Mouse (Mus musculus) small intestine, adult 2 months (tissue): ENCODE results near the gene Dennd2d. TPM values are rescaled to one million over a fixed set of nuclear protein-coding genes. Genes with fewer than 3 reads are reported as not detected.
A peak's percentile ranks its signal among the peaks of the same experiment; 100 is the strongest.

Source experiments
- H3K27ac ChIP-seq: fragments of 200-500 bp; 2 replicates; pipeline ENCODE4 v1.5.1; 2012; ENCODE audit warnings: low read depth, low read length, control low read depth, inconsistent platforms; ENCODE audit not compliant: insufficient read depth
- H3K27me3 ChIP-seq: fragments of 200-500 bp; 2 replicates; pipeline ENCODE4 v1.6.1; 2012; ENCODE audit warnings: mild to moderate bottlenecking, moderate library complexity, low read length, inconsistent platforms; ENCODE audit not compliant: control insufficient read depth, insufficient read depth
- H3K36me3 ChIP-seq: fragments of 200-500 bp; 2 replicates; pipeline ENCODE4 v1.6.1; 2012; ENCODE audit warnings: mild to moderate bottlenecking, low read length, control low read depth, inconsistent platforms; ENCODE audit not compliant: control insufficient read depth, insufficient read depth
- H3K4me1 ChIP-seq: fragments of 200-500 bp; 2 replicates; pipeline ENCODE4 v1.6.1; 2012; ENCODE audit warnings: low read length, inconsistent platforms, mixed read lengths; ENCODE audit not compliant: control insufficient read depth, insufficient read depth, insufficient read length
- H3K4me3 ChIP-seq: fragments of 200-500 bp; 2 replicates; pipeline ENCODE4 v1.5.1; 2012; ENCODE audit warnings: low read depth, mild to moderate bottlenecking, control low read depth, inconsistent platforms, low read length, moderate library complexity
- CTCF ChIP-seq: fragments of 200-500 bp; IDR thresholded peaks from 2 replicates; pipeline ENCODE4 v1.5.1; 2012; ENCODE audit warnings: low read depth, mild to moderate bottlenecking, control low read depth, inconsistent platforms, low read length, moderate library complexity, mixed read lengths; ENCODE audit not compliant: insufficient replicate concordance, insufficient read length; ENCODE audit errors: extremely low read depth
- POLR2A ChIP-seq: fragments of 200-500 bp; IDR thresholded peaks from 2 replicates; pipeline ENCODE4 v1.6.1; 2012; ENCODE audit warnings: low read depth, mild to moderate bottlenecking, control low read depth, inconsistent platforms, low read length, moderate library complexity
- WGBS: fragments of 180-500 bp; shearing (Covaris S2); methylation state at CpG from one replicate; pipeline ENCODE4 v1.1.7; 2018; 5-methylcytosine and 5-hydroxymethylcytosine counted together
- polyA plus RNA-seq: library from polyadenylated mRNA; depleted of rRNA; stranded (reverse); fragments of >200 nt; gene quantifications from 2 replicates; pipeline ENCODE4 v1.2.3, GENCODE M21; 2012

The Dennd2d gene
- polyA plus RNA-seq, 1 experiment = 16.7 TPM

DNA sequence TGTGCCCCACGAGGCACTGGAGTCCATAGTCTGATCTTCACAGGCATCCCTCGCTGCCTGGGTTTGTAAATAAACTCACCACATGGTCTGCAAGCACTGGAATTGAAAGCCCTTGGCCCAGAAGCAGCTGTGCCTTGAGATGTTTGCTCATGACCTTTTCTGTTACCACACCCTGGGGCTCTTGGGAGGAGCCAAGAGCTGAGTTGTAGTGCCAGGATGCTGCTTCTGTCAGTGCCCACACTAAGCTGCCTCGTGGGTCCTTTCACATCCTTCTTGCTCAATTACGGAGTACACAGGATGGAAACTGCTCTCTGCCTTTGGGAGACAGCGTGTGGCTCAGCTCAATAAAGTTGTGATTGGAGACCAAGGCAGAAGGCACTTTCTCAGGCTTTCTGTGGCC, 3.6 kb downstream of the Dennd2d start:
- WGBS = 25% methylated on average over 5 of the region's 5 CpGs
- Histone ChIP-seq H3K27ac (peak overlapping the region; percentile 97), H3K27me3 (no peaks in the 10 kb centered on the region), H3K36me3 (peaks cover 9% of the 10 kb centered on the region), H3K4me1 (peaks cover 34% of the 10 kb centered on the region), H3K4me3 (peak overlapping the region; percentile 51)
- no peak for TF ChIP-seq POLR2A
- TF ChIP-seq CTCF = no peak

DNA sequence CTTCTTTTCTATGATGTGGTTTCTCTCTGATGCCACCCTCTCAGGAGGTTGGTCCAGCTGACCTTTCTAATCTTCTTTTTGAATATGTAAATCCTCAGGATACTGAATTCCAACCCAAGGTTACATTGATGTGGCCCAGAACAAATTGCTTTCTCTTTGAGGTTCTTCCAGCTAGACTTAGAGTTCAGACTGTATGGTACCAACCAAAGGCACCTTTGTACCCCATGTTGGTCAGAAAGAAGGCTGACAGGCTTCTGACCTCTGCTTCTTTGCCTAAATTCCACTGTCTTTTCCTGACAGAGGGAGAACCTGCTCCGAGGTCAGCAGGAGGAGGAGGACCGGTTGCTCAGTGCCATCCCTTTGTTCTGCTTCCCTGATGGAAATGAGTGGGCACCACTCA, 5.3 kb downstream of the Dennd2d start:
- H3K27me3 ChIP-seq = no peaks in the 10 kb centered on the region
- TF ChIP-seq POLR2A = no peak
- no peak for TF ChIP-seq CTCF
- peaks cover 47% of the 10 kb centered on the region for H3K4me1 ChIP-seq
- H3K4me3 ChIP-seq = 0 out of 2 replicates have a peak overlapping the region, but pooled peaks have one; percentile 4
- peak overlapping the region; percentile 94 for H3K27ac ChIP-seq
- peaks cover 18% of the 10 kb centered on the region for H3K36me3 ChIP-seq
- WGBS = 59% methylated on average over 2 of the region's 2 CpGs

GRCm38 (mm10) chr3:106490239-106490638, 8.0 kb downstream of the Dennd2d start:
- Histone ChIP-seq H3K36me3 (peaks cover 28% of the 10 kb centered on the region), H3K4me1 (peaks cover 52% of the 10 kb centered on the region), H3K27ac (no peak overlapping the region), H3K27me3 (no peaks in the 10 kb centered on the region), H3K4me3 (no peak overlapping the region)
- WGBS = 85% methylated on average over 4 of the region's 4 CpGs
- TF ChIP-seq POLR2A (no peak), CTCF (no peak)

DNA sequence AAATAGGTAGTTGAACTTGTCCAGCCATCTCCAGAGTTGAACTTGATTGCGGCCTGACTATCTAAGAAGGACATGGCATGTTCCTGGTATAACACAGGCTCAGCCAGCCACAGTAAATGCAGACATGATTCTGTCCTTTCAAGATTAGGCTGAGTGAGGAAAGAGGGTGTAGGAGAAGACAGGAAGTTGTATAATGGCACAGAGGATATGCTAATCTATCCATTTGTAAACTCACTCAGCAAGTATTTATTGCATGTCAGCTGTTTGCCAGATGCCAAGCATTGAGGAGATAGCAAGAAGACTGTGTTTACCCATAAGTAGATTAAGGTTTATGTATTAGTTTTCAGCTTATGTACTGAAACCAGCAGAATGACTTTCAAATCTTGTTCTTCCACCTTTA, 10.5 kb downstream of the Dennd2d start:
- 55% methylated on average over 1 of the region's 1 CpGs for WGBS
- Histone ChIP-seq H3K4me3 (no peak overlapping the region), H3K27ac (peak overlapping the region; percentile 79), H3K4me1 (peaks cover 39% of the 10 kb centered on the region), H3K27me3 (no peaks in the 10 kb centered on the region), H3K36me3 (peaks cover 36% of the 10 kb centered on the region)
- TF ChIP-seq POLR2A = no peak
- TF ChIP-seq CTCF = no peak

GRCm38 (mm10) chr3:106493202-106493601, 11.0 kb downstream of the Dennd2d start:
- Histone ChIP-seq H3K4me3 (no peak overlapping the region), H3K27me3 (no peaks in the 10 kb centered on the region), H3K36me3 (peaks cover 37% of the 10 kb centered on the region), H3K27ac (peak overlapping the region; percentile 41; the same call in 1 of the 2 replicates), H3K4me1 (peaks cover 37% of the 10 kb centered on the region)
- 77% methylated on average over 8 of the region's 8 CpGs for WGBS
- TF ChIP-seq CTCF (no peak), POLR2A (no peak)

GRCm38 (mm10) chr3:106493882-106494281, 11.7 kb downstream of the Dennd2d start:
- H3K27ac ChIP-seq = peak overlapping the region; percentile 41; the same call in 1 of the 2 replicates
- 30% methylated on average over 3 of the region's 3 CpGs for WGBS
- TF ChIP-seq POLR2A (no peak), CTCF (no peak)

DNA sequence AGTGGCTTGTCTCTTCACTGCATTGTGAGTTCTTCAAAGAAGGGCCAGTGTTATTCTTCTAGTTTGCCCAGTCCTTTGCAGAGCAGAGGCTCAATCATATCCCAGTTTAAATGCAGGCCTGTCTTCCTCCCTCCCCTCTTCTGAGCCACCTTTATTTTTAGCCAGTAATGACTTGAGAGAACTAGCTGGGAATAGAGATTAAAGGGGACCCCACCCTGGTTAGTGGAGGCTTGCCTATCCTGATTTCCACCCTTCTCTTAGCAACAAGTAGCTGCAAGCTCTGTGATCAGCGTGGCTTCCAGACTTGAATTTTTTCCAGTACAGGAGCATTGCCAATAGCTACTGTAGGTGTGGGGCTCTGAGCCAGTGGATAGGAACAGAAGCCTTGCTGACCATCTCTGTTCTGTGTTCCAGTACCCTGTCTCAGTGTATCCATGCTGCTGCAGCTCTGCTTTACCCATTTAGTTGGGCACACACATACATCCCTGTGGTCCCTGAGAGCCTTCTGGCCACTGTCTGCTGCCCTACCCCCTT, 12.3 kb downstream of the Dennd2d start:
- Histone ChIP-seq H3K4me1 (peaks cover 30% of the 10 kb centered on the region), H3K36me3 (peaks cover 41% of the 10 kb centered on the region), H3K27me3 (no peaks in the 10 kb centered on the region), H3K27ac (peak overlapping the region; percentile 41; the same call in 1 of the 2 replicates), H3K4me3 (no peak overlapping the region)
- TF ChIP-seq CTCF (no peak), POLR2A (no peak)
- 28% methylated on average over 1 of the region's 1 CpGs for WGBS

More at GRCm38 (mm10) chr3:106493882-106494281, 11.7 kb downstream of the Dennd2d start:
- H3K36me3 ChIP-seq = peaks cover 37% of the 10 kb centered on the region
- peaks cover 31% of the 10 kb centered on the region for H3K4me1 ChIP-seq
- H3K4me3 ChIP-seq = no peak overlapping the region
- no peaks in the 10 kb centered on the region for H3K27me3 ChIP-seq
